Mouse (Mus musculus): Measurements from ENCODE around the gene Bcas1.

Gene Bcas1

GRCm38 (mm10) chr2:170310310-170310987 lies 117.2 kb downstream of the Bcas1 start:
- DNase-seq, result no peak

DNA sequence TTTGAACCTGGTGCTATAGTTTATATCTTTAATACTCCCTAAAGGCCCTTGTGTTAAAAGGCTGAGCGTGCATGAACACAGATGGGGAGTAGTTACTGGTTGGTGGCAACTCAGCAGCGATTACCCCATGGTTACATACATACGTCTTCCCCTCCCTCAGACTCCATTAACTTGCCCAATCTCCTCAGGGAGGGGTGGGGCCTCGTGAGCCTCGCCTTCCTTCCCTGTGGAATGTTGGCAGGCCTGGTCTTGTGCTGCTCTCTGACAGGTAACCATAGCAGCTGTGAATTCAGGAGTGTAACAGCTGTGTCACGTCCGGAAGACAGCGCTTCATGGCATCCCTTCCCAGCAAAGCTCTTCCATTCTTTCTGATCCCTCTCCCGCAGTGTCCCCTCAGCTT lies 118.7 kb downstream of the Bcas1 start:
- DNase-seq, result no peak

DNA sequence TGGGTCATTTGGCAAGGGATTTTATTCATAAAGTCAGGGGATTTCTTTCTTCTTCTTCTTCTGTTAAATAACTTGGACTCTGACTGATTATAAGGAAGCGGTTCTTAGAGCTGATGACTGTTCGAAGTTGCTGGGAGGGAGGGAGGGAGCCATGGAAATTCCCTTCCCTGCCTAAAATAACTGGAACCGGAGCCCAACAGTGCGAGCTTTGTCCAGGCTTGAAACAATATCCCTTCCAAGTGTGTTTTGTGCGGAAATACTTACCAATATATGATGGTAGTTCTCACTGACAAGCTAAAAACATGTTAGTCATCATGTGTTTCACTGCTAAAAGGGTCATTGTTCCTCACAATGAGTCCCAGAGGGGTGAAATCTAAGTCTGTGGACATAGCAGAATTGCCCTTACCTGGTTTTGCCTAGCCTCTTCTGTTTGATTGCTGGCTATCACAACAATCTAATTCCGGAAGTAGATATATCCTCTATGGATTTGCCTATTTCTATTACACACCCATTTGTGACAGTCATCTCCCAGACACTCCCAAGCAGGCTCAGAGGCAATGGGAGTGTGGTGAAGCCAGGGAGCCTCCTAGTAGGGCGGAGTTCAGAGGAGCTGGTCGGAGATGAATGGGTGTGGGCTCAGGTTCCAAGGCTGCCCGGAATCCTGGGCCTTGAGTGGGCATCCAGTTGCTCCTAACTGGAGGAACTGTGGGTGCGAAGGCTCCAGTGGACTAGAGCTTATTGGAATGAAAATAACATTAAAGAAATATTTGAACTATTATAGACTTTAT lies 119.4 kb downstream of the Bcas1 start:
- no peak for DNase-seq

- DNase-seq, result no peak
Measured at GRCm38 (mm10) chr2:170307589-170308021, 120.0 kb downstream of the Bcas1 start.

DNA sequence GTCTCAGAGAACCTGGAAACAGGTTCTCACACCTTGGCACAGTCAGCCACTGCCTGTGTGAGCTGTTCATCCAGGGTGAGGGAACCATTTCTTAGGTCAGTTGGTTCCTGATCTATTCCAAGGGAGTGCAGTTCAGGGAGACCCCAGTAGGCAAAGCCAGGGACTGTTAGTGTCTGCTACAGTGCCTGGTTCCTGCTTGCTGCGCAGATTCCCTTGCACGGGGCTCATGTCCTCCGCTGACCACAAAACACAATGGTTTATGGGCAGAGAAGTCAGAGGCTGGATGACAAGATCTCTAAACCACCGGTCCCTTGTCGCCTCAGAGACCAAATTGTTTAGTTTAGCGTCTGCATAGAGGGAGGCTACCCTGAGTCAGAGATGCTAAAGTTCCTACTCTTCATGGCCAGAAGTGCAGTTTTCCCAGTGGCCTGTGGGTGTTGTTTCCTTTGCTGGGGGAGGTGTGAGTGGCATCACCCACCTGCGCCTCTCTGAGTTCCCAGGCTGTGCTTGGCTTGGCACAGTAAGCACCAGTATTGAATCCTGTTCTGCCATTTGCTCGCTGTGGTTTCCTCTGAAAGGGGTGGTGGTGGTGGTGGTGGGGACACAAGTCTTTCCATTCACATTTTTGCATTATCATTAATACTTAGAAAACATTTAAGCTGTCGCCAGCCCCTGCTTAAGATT lies 120.9 kb downstream of the Bcas1 start:
- no peak for DNase-seq

GRCm38 (mm10) chr2:170304766-170305165 lies 122.9 kb downstream of the Bcas1 start:
- no peak for DNase-seq

- DNase-seq, result no peak
Measured at GRCm38 (mm10) chr2:170303595-170303994, 124.0 kb downstream of the Bcas1 start.

DNA sequence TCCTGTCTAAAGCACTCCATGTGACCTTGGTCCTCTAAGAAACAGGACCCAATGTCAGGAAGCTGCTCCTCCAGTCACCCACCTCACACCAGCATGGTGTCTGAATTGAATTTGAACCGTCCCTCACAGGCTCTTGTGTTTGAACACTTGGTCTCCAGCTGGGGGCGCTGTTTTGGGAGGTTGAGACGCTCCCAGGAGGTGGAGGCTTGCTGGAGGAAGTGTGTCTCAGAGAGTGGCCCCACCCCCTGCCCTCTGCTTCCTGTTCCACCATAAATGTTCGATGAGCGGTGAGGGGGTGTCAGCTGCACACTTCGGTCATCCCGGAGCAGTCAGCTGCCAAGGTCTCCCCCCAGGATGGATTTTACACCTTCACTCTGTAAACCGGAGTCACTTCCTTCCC lies 124.8 kb downstream of the Bcas1 start:
- no peak for DNase-seq

All from kidney, postnatal 25 days (tissue).